Mouse (Mus musculus) kidney, embryonic 14.5 days (tissue): ENCODE measurements at regions not wholly inside any gene's neighbourhood (a gene's known extent, or its start where the extent isn't known, plus 50 kb on each side); places are given as distances from the start of the nearest gene placed in this dataset.

Experiments used
- ATAC-seq: fragments of 200-750 bp; cut with Nextera tagmentation; 2 replicates; pipeline ENCODE4 v1.8.0; 2017; ENCODE audit warnings: moderate number of reproducible peaks, mild to moderate bottlenecking, moderate TSS enrichment, moderate library complexity; ENCODE audit not compliant: low FRiP score, low TSS enrichment
- H3K27ac ChIP-seq: fragments of 300-500 bp; sonication (generic); 2 replicates; pipeline ENCODE4 v1.5.1; 2014; ENCODE audit warnings: low read depth, mild to moderate bottlenecking, low read length, moderate library complexity, mixed read lengths
- H3K27me3 ChIP-seq: fragments of 300-500 bp; sonication (generic); 2 replicates; pipeline ENCODE4 v1.6.1; 2014; ENCODE audit warnings: mild to moderate bottlenecking, low read length; ENCODE audit not compliant: control insufficient read depth, insufficient read depth
- H3K36me3 ChIP-seq: fragments of 300-500 bp; sonication (generic); 2 replicates; pipeline ENCODE4 v1.6.1; 2014; ENCODE audit warnings: low read length, mixed read lengths; ENCODE audit not compliant: control insufficient read depth, insufficient read depth
- H3K4me1 ChIP-seq: fragments of 300-500 bp; sonication (generic); 2 replicates; pipeline ENCODE4 v1.6.1; 2014; ENCODE audit warnings: low read length, mixed read lengths; ENCODE audit not compliant: control insufficient read depth, insufficient read depth
- H3K4me2 ChIP-seq: fragments of 300-500 bp; sonication (generic); replicated peaks from 2 replicates; pipeline ENCODE4 v1.6.1; 2014; ENCODE audit warnings: low read depth, mild to moderate bottlenecking, low read length
- H3K4me3 ChIP-seq: fragments of 300-500 bp; sonication (generic); 2 replicates; pipeline ENCODE4 v1.5.1; 2014; ENCODE audit warnings: mild to moderate bottlenecking, low read length
- H3K9ac ChIP-seq: fragments of 300-500 bp; sonication (generic); 2 replicates; pipeline ENCODE4 v1.6.1; 2014; ENCODE audit warnings: low read depth, mild to moderate bottlenecking, low read length, moderate library complexity
- H3K9me3 ChIP-seq: fragments of 300-500 bp; sonication (generic); 2 replicates; pipeline ENCODE4 v1.6.1; 2016; ENCODE audit warnings: low read length; ENCODE audit not compliant: control insufficient read depth
- WGBS: fragments of 180-500 bp; shearing (Covaris S2); extraction: QIAGEN DNeasy Blood & Tissue Kit; methylation state at CpG from one replicate; pipeline ENCODE4 v1.1.7; 2014; 5-methylcytosine and 5-hydroxymethylcytosine counted together

- no peak overlapping the region for H3K27ac ChIP-seq
- ATAC-seq: no peak
- no peaks in the 10 kb centered on the region for H3K9me3 ChIP-seq
- H3K4me3 ChIP-seq: no peak overlapping the region
- no peaks in the 10 kb centered on the region for H3K27me3 ChIP-seq
- no peaks in the 10 kb centered on the region for H3K36me3 ChIP-seq
- H3K4me1 ChIP-seq: no peaks in the 10 kb centered on the region
- WGBS: 84% methylated on average over 4 of the region's 4 CpGs
- no peak overlapping the region for H3K4me2 ChIP-seq
- no peak overlapping the region for H3K9ac ChIP-seq
Measured at GRCm38 (mm10) chr17:82731561-82731960, 483.5 kb upstream of the Pkdcc start.

DNA sequence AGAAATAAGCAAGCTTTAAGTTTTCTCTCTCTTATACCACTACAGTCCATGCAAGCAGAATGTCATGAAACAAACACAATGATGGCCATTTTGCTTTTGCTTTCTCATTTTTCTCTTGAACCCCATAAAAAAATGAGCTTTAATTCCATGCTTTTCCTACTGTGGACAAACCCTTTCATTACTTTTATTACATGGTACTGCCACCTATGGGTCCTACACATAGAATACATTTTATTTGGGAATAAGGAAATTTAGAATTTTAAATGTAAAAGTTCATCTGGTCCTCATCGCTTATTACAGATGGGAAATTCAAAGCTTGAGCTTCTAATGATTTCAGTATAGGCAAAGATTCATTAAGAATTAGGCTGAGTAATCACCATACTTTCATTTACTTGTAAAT, 472.6 kb upstream of the Pkdcc start:
- Histone ChIP-seq H3K4me3 (no peak overlapping the region), H3K4me2 (no peak overlapping the region), H3K9ac (no peak overlapping the region), H3K4me1 (no peaks in the 10 kb centered on the region), H3K27me3 (no peaks in the 10 kb centered on the region), H3K36me3 (no peaks in the 10 kb centered on the region), H3K9me3 (no peaks in the 10 kb centered on the region), H3K27ac (no peak overlapping the region)
- whole genome bisulfite sequencing: 91% methylated on average over 1 of the region's 1 CpGs
- ATAC-seq: no peak

GRCm38 (mm10) chr17:82757400-82757799, 457.7 kb upstream of the Pkdcc start:
- no peak for ATAC-seq
- Histone ChIP-seq H3K4me3 (no peak overlapping the region), H3K4me2 (no peak overlapping the region), H3K36me3 (no peaks in the 10 kb centered on the region), H3K9ac (no peak overlapping the region), H3K27me3 (no peaks in the 10 kb centered on the region), H3K9me3 (no peaks in the 10 kb centered on the region), H3K4me1 (no peaks in the 10 kb centered on the region), H3K27ac (no peak overlapping the region)
- WGBS: 81% methylated on average over 3 of the region's 3 CpGs

GRCm38 (mm10) chr17:82779096-82779495, 436.0 kb upstream of the Pkdcc start:
- WGBS: 75% methylated on average over 2 of the region's 2 CpGs
- ATAC-seq: no peak
- H3K9ac ChIP-seq: no peak overlapping the region
- no peak overlapping the region for H3K27ac ChIP-seq
- H3K36me3 ChIP-seq: no peaks in the 10 kb centered on the region
- no peaks in the 10 kb centered on the region for H3K4me1 ChIP-seq
- H3K9me3 ChIP-seq: no peaks in the 10 kb centered on the region
- H3K4me2 ChIP-seq: no peak overlapping the region
- no peaks in the 10 kb centered on the region for H3K27me3 ChIP-seq
- no peak overlapping the region for H3K4me3 ChIP-seq

- H3K9ac ChIP-seq: no peak overlapping the region
- H3K4me2 ChIP-seq: no peak overlapping the region
- H3K27ac ChIP-seq: no peak overlapping the region
- no peak overlapping the region for H3K4me3 ChIP-seq
- no peaks in the 10 kb centered on the region for H3K36me3 ChIP-seq
- no peaks in the 10 kb centered on the region for H3K4me1 ChIP-seq
- H3K9me3 ChIP-seq: no peaks in the 10 kb centered on the region; the same call in 1 of the 2 replicates
- ATAC-seq: no peak
- 73% methylated on average over 3 of the region's 3 CpGs for WGBS
- no peaks in the 10 kb centered on the region for H3K27me3 ChIP-seq
Measured at GRCm38 (mm10) chr17:82822129-82822528, 393.0 kb upstream of the Pkdcc start.

GRCm38 (mm10) chr17:82824057-82824456, 391.0 kb upstream of the Pkdcc start:
- no peak overlapping the region for H3K27ac ChIP-seq
- H3K4me2 ChIP-seq: no peak overlapping the region
- 72% methylated on average over 7 of the region's 7 CpGs for WGBS

DNA sequence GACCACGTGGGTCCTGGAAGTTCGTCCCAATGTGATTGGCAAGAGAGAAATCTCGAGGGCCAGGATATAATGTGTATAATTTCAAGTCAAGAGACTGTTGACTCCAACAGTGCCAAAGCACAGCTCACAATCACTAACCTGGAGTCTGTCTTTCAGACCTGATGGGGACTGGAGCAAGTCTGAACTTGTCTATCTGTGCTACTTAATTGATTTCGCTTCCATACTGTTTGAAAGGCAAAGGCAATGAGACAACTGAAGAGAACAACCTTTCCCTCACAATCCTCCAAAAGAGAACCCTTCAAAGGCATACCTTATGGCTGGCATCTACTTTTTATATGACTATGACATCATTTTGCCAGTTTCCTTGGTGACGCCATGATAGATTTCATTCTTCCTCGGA, 390.5 kb upstream of the Pkdcc start:
- no peaks in the 10 kb centered on the region for H3K4me1 ChIP-seq
- no peak overlapping the region for H3K4me3 ChIP-seq
- no peaks in the 10 kb centered on the region for H3K27me3 ChIP-seq
- H3K36me3 ChIP-seq: no peaks in the 10 kb centered on the region
- H3K9ac ChIP-seq: no peak overlapping the region
- ATAC-seq: no peak
- 90% methylated on average over 6 of the region's 6 CpGs for WGBS
- H3K4me2 ChIP-seq: no peak overlapping the region
- H3K9me3 ChIP-seq: no peaks in the 10 kb centered on the region; the same call in 1 of the 2 replicates
- H3K27ac ChIP-seq: no peak overlapping the region

More at GRCm38 (mm10) chr17:82824057-82824456, 391.0 kb upstream of the Pkdcc start:
- H3K9ac ChIP-seq: no peak overlapping the region
- no peaks in the 10 kb centered on the region for H3K27me3 ChIP-seq
- H3K9me3 ChIP-seq: no peaks in the 10 kb centered on the region; the same call in 1 of the 2 replicates
- no peaks in the 10 kb centered on the region for H3K36me3 ChIP-seq
- H3K4me3 ChIP-seq: no peak overlapping the region
- no peak for ATAC-seq
- H3K4me1 ChIP-seq: no peaks in the 10 kb centered on the region

DNA sequence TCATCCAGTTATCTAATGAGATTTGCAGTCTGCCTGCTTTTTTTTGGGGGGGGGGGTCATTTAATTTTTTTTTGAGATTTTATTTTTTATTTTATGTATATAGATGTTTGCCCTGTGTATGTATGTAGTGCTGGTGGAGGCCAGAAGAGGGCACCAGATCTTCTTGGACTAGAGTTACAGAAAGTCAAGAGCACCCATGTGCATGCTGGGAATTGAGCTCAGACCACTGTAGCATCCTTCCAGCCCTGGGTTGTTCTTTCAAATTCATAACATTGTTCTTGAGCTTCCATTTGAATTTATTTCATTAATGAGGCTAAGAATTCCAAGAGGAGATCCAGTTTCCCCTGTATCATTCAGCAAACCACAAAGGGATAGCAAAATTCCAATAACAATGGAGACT, 387.9 kb upstream of the Pkdcc start:
- H3K9ac ChIP-seq: no peak overlapping the region
- no peak overlapping the region for H3K4me3 ChIP-seq
- no peak overlapping the region for H3K4me2 ChIP-seq
- H3K9me3 ChIP-seq: no peaks in the 10 kb centered on the region; the same call in 1 of the 2 replicates
- H3K4me1 ChIP-seq: no peaks in the 10 kb centered on the region
- ATAC-seq: no peak
- H3K27ac ChIP-seq: no peak overlapping the region
- no peaks in the 10 kb centered on the region for H3K36me3 ChIP-seq
- no peaks in the 10 kb centered on the region for H3K27me3 ChIP-seq

DNA sequence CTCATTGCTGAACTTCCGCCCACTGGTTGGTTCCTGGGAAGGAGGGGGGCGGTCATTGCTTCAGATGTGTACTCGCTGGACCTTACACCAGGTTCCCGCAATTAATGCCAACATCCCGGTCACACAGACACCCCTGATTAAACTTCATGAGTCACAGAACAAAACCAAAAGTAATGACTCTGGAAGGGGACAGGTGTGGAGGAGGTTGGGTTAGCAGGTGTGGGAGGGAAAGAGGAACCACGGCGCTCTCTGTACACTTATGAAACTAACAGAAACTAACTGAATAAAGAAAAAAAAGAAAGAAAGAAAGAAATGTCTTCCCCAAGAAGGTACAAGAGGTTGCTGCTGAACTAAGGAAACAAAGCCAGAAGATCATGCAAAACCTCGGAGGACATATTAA, 387.3 kb upstream of the Pkdcc start:
- Histone ChIP-seq H3K27ac (no peak overlapping the region), H3K4me3 (no peak overlapping the region), H3K4me1 (no peaks in the 10 kb centered on the region), H3K27me3 (no peaks in the 10 kb centered on the region), H3K36me3 (no peaks in the 10 kb centered on the region), H3K9me3 (no peaks in the 10 kb centered on the region; the same call in 1 of the 2 replicates), H3K9ac (no peak overlapping the region), H3K4me2 (no peak overlapping the region)
- ATAC-seq: no peak
- 83% methylated on average over 8 of the region's 8 CpGs for WGBS
